Mouse (Mus musculus): ENCODE measurements around the gene Lipo3.
"Not testable (repeated sequence)": the region's sequence is repeated elsewhere in the genome, so short reads cannot be mapped to it uniquely, and the experiment has no call there.

Gene Lipo3

DNA sequence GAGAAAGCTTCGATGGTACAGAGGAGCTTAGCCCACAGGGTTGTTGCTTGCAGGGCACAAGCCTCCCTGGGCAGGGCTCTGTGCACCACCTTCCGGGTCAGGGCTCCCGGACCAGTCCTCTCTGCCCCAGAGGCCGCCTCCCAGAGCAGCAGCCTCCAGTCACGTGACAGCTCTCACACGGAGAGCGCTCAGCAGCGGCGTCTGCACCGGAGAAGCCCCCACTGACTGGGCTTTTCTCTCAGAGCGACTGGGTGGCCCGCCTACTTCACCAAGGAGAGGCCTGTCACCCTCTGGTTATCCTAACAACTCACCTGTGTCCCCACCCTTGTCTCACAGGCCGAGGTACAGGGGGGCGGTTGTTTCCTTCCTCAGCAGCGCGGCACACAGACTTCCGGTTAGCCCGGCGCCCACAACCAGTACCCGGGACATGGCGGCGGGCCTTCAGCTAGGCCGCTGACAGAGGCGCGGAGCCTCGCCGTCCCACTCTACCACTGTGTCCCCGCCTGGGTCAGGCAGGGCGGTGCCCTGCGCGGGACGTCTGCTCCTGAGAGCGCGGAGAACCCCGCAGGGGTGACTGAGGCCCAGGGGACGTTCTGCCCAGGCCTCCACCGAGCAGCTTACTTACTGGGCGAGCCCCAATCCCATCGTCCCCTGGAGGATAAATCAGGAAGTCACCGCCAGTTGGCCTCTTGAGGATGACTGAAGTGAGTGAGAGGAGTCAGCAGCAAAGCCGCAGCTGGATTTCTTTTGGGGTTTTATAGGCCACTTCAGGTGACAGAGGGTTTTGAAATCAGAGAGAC, at the start of gene Lipo3:
Lipo3 (minus strand) TSS at position 665 of the 800 bp plus-strand sequence.
- peak; percentile 92 for DNase-seq

DNA sequence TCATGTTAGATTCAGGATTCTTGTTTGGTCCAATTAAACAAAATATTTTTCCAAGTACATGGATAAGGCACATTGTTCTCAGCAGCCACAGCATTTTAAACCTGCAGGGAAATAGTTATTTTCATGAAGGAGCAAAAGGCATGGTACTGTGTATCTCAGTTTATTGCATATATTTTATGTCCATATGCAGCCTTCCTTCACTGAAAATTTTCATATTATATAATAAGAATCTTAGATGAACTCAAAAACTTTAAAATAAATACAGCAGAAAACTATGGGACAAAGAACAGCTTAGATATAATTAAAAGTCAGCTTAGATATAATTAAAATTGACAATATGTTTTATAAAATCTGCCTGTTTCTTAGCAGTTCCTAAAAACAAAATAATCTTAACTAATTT, 25.6 kb upstream of the Lipo3 start, which contains the start of gene Lipo1:
Lipo1 (minus strand) TSS at position 101 of the 400 bp plus-strand sequence.
- DNase-seq: not testable (repeated sequence)

DNA sequence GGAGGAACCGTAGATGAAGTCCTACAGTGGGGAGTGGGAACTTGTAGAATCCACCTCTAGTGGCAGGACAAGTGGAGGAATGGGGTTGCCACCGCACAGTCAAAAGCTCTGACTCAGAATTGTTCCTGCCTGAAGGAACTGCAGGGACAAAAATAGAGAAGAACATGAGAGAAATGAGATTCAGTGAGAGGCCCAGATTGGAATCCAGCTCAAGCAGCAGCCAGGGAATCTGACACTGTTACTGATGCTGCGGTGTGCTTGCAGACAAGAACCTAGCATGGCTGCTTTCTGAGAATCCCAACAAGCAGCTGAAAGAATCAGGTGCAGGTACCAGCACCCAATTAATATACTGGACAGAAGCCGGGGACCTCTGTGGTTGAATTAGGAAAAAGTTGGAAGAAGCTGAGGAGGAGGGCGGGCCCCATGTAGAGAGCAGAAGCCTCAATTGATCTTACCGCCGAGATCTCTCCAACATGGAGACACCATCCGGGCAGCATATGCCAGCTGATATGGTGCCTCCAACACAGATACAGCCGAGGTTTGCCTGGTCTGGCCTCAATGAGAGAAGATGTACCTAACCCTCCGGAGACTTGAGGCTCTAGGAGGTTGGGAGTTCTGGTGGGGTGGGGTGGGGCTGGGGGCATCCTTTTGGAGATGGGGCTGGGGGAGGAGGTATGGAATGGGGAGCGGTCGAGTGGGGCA, 25.0 kb upstream of the Lipo3 start:
- DNase-seq: peak; percentile 80

DNA sequence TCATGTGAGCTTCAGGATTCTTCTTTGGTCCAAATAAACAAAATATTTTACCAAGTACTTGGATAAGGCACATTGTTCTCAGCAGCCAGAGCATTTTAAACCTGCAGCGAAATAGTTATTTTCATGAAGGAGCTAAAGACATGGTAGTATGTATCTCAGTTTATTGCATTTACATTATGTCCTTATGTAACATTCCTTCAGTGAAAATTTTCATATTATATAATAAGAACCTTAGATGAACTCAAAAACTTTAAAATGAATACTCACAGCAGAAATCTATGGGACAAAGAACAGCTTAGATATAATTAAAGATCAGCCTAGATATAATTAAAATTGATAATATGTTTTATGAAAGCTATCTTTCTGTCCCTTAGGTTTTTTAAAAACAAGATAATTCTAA, 10.5 kb downstream of the Lipo3 start, which contains the start of gene Lipo2:
Lipo2 (minus strand) TSS at position 101 of the 400 bp plus-strand sequence.
- DNase-seq: not testable (repeated sequence)

DNA sequence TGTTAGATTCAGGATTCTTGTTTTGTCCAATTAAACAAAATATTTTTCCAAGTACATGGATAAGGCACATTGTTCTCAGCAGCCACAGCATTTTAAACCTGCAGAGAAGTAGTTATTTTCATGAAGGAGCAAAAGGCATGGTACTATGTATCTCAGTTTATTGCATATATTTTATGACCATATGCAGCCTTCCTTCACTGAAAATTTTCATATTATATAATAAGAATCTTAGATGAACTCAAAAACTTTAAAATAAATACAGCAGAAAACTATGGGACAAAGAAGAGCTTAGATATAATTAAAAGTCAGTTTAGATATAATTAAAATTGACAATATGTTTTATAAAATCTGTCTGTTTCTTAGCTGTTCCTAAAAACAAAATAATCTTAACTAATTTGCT, 136.6 kb downstream of the Lipo3 start, which contains the start of gene Gm8978:
Gm8978 (minus strand) TSS at position 101 of the 400 bp plus-strand sequence.
- DNase-seq: not testable (repeated sequence)

DNA sequence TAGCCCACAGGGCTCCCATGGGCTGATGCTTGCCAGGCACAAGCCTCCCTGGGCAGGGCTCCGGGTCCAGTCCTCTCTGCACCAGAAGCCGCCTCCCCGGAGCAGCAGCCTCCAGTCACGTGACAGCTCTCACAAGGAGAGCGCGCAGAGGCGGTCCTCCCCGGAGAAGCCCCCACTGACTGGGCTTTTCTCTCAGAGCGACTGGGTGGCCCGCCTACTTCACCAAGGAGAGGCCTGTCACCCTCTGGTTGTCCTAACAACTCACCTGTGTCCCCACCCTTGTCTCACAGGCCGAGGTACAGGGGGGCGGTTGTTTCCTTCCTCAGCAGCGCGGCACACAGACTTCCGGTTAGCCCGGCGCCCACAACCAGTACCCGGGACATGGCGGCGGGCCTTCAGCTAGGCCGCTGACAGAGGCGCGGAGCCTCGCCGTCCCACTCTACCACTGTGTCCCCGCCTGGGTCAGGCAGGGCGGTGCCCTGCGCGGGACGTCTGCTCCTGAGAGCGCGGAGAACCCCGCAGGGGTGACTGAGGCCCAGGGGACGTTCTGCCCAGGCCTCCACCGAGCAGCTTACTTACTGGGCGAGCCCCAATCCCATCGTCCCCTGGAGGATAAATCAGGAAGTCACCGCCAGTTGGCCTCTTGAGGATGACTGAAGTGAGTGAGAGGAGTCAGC, 172.0 kb downstream of the Lipo3 start:
- DNase-seq: peak; percentile 98

DNA sequence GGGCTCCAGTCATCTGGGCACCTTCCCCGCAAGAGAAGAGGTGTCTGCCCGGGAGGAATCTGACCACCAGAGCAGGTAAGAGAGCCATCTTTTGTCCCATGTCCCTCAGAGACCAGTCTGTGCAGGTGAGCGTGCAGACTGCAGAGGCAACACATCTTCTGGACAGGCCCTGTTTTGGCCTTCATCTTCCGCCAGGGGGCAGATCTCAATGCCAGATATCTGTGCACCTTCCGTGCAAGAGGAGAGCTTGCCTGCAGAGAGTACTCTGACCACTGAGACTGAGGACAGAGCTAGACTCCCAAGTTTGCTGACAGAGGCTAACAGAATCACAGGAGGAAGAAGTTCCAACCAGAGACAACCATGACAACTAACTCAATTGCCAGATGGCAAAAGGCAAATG, 193.2 kb downstream of the Lipo3 start:
- peak; percentile 79 for DNase-seq

DNA sequence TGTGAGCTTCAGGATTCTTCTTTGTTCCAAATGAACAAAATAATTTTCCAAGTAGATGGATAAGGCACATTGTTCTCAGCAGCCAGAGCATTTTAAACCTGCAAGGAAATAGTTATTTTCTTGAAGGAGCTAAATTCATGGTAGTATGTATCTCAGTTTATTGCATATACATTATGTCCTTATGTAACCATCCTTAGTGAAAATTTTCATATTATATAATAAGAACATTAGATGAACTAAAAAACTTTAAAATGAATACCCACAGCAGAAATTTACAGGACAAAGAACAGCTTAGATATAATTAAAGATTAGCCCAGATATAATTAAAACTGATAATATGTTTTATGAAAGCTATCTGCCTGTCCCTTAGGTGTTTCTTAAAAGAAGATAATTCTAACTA, 244.1 kb downstream of the Lipo3 start, which contains the start of gene Lipo4:
Lipo4 (minus strand) TSS at position 101 of the 400 bp plus-strand sequence.
- DNase-seq: no peak

Measured in heart, adult 11 months (tissue).